Mouse (Mus musculus): ENCODE data around the gene Npnt. TPM values are rescaled to one million over a fixed set of nuclear protein-coding genes. Genes with fewer than 3 reads are reported as not detected.

Npnt gene
- polyA plus RNA-seq, 1 experiment: 110 TPM

DNA sequence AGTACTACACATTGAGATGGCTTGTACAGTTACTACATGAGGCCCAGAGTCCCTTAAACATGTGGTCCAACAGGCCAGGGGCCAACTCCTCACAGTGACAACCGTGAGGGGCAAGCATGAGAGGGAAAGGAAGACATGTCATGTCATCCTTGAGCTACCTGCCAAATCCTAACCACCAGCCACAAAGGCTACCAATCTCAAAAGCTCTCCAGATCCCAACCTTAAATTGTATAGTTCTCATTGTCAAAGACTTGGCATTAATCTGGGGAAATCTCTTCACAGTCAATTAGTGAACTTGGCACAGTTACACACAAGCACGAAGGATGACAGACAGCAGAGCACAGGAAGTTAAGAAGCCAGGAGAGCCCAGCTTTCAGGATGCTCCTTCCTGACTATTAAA is 15.4 kb downstream of the Npnt start:
- Histone ChIP-seq H3K36me3 (ENCODE audit: control insufficient read depth, insufficient read depth) (peaks cover 9% of the 10 kb centered on the region), H3K27me3 (ENCODE audit: control insufficient read depth, insufficient read depth, insufficient read length) (no peaks in the 10 kb centered on the region), H3K79me3 (ENCODE audit: low read depth) (no peaks in the 10 kb centered on the region), H3ac (ENCODE audit: control insufficient read depth, insufficient read length, low read depth) (no peak overlapping the region), H3K79me2 (ENCODE audit: control insufficient read depth, insufficient read depth) (no peaks in the 10 kb centered on the region), H3K4me3 (ENCODE audit: insufficient read depth, poor library complexity, severe bottlenecking) (no peak overlapping the region)
- TF ChIP-seq MAX (IDR thresholded peaks at IDR 0.05): no peak
- TF ChIP-seq MYOD1 (IDR thresholded peaks at IDR 0.05; ENCODE audit: control insufficient read depth, insufficient read length, low read depth): no peak
- TF ChIP-seq CTCF (IDR thresholded peaks at IDR 0.05; ENCODE audit: control insufficient read depth, insufficient read depth, insufficient read length): no peak
- TF ChIP-seq FOSL1 (IDR thresholded peaks at IDR 0.05; ENCODE audit: insufficient read depth, low read length, poor library complexity, severe bottlenecking): no peak
- TF ChIP-seq MYOG (IDR thresholded peaks at IDR 0.05; ENCODE audit: control insufficient read depth, extremely low read depth, insufficient read length): no peak

DNA sequence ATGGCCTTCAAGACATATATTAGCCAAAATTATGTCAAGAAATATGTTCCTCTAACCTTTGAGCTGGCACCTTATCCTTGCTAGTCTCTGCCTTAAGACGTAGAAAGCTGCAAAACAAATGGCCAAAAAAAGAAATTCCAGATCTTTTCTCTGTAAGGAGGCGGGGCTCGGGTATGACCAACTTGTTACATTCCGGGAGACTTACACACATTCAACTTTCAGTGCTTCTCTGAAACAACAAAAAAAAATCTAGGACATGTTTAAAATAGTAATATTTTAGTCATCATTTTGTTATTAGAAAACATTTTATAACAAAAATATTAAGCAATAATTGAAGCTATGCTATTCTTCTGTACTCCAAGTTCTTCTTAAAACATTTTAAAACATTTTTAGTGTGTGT is 18.6 kb downstream of the Npnt start:
- no peak overlapping the region for H3ac ChIP-seq (ENCODE audit: control insufficient read depth, insufficient read length, low read depth)
- no peak for TF ChIP-seq CTCF (IDR thresholded peaks at IDR 0.05; ENCODE audit: control insufficient read depth, insufficient read depth, insufficient read length)
- no peak for TF ChIP-seq FOSL1 (IDR thresholded peaks at IDR 0.05; ENCODE audit: insufficient read depth, low read length, poor library complexity, severe bottlenecking)
- TF ChIP-seq CEBPB (IDR thresholded peaks at IDR 0.05; ENCODE audit: low read depth): no peak
- TF ChIP-seq MAX (IDR thresholded peaks at IDR 0.05): no peak
- TF ChIP-seq USF1 (IDR thresholded peaks at IDR 0.05; ENCODE audit: low read depth): no peak
- TF ChIP-seq MYOD1 (IDR thresholded peaks at IDR 0.05; ENCODE audit: control insufficient read depth, insufficient read length, low read depth): no peak
- TF ChIP-seq MYOG (IDR thresholded peaks at IDR 0.05; ENCODE audit: control insufficient read depth, extremely low read depth, insufficient read length): no peak
- H3K79me2 ChIP-seq (ENCODE audit: control insufficient read depth, insufficient read depth): no peaks in the 10 kb centered on the region
- H3K27me3 ChIP-seq (ENCODE audit: control insufficient read depth, insufficient read depth, insufficient read length): no peaks in the 10 kb centered on the region
- peaks cover 13% of the 10 kb centered on the region for H3K36me3 ChIP-seq (ENCODE audit: control insufficient read depth, insufficient read depth)
- H3K79me3 ChIP-seq (ENCODE audit: low read depth): no peaks in the 10 kb centered on the region
- no peak overlapping the region for H3K4me3 ChIP-seq (ENCODE audit: insufficient read depth, poor library complexity, severe bottlenecking)

DNA sequence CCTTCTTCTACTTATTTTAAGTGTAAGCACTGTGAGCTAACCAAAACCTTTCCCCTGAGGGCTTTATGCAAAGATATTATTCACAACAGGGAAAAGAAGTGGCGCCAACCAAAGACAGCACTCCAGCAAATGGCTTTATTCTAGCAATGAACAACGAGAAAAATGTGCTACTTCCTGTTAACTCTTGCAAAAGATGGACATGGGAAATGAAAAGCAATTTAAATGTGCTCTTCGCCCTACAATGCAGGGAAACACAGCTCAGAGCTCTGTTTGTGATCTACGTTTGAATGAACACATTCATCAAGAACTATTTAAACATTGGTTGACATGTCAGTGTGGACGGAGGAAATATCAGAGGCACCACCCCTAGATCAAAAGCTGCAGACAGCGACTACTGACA is 20.2 kb downstream of the Npnt start:
- no peaks in the 10 kb centered on the region for H3K27me3 ChIP-seq (ENCODE audit: control insufficient read depth, insufficient read depth, insufficient read length)
- no peak overlapping the region for H3K4me3 ChIP-seq (ENCODE audit: insufficient read depth, poor library complexity, severe bottlenecking)
- peaks cover 13% of the 10 kb centered on the region for H3K36me3 ChIP-seq (ENCODE audit: control insufficient read depth, insufficient read depth)
- no peaks in the 10 kb centered on the region for H3K79me3 ChIP-seq (ENCODE audit: low read depth)
- no peak for TF ChIP-seq CEBPB (IDR thresholded peaks at IDR 0.05; ENCODE audit: low read depth)
- no peak for TF ChIP-seq MAX (IDR thresholded peaks at IDR 0.05)
- TF ChIP-seq MYOD1 (IDR thresholded peaks at IDR 0.05; ENCODE audit: control insufficient read depth, insufficient read length, low read depth): no peak
- TF ChIP-seq FOSL1 (IDR thresholded peaks at IDR 0.05; ENCODE audit: insufficient read depth, low read length, poor library complexity, severe bottlenecking): no peak
- no peak for TF ChIP-seq MYOG (IDR thresholded peaks at IDR 0.05; ENCODE audit: control insufficient read depth, extremely low read depth, insufficient read length)
- TF ChIP-seq CTCF (IDR thresholded peaks at IDR 0.05; ENCODE audit: control insufficient read depth, insufficient read depth, insufficient read length): no peak
- TF ChIP-seq USF1 (IDR thresholded peaks at IDR 0.05; ENCODE audit: low read depth): no peak
- no peak overlapping the region for H3ac ChIP-seq (ENCODE audit: control insufficient read depth, insufficient read length, low read depth)
- H3K79me2 ChIP-seq (ENCODE audit: control insufficient read depth, insufficient read depth): no peaks in the 10 kb centered on the region

DNA sequence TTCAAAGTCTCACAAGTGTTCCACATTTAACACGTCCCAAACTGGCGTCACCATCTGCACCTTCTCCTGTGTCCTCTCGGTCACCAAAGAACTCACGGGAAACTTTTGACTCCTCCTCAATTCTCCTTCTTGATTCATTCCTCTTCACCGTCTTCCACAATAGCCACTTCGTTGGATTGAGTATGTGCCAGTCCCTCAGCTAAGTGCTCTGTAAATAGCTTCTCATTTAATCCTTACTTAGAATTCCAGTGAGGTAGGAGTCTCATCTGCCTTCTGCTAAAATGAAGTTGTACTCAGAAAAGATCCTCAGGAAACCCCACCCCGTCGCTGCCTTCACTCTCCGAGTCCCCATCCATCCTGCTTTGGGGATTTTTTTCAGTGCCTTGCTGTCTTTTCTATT is 21.9 kb downstream of the Npnt start:
- TF ChIP-seq FOSL1 (IDR thresholded peaks at IDR 0.05; ENCODE audit: insufficient read depth, low read length, poor library complexity, severe bottlenecking): no peak
- no peak for TF ChIP-seq MYOD1 (IDR thresholded peaks at IDR 0.05; ENCODE audit: control insufficient read depth, insufficient read length, low read depth)
- no peak for TF ChIP-seq MAX (IDR thresholded peaks at IDR 0.05)
- H3K4me3 ChIP-seq (ENCODE audit: insufficient read depth, poor library complexity, severe bottlenecking): no peak overlapping the region

DNA sequence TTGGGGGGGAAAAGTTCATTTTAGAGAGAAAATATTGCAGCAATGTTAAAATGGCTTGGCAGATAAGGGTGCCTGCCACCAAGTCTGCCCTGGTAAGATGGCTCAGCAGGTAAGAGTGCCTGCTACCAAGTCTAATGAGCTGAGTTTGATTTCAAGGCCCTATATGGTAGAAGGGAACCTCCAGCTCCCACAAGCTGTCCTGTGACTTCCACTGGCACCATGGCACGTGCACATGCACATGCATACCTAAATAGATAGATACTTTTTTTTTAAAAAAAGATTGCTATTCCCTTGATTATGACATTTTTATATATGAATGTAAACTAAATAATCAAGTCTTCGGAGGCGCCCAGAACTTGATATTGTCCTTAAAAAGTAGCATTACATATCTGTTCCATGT is 30.3 kb downstream of the Npnt start:
- TF ChIP-seq CEBPB (IDR thresholded peaks at IDR 0.05; ENCODE audit: low read depth): no peak
- TF ChIP-seq FOSL1 (IDR thresholded peaks at IDR 0.05; ENCODE audit: insufficient read depth, low read length, poor library complexity, severe bottlenecking): no peak
- no peak for TF ChIP-seq CTCF (IDR thresholded peaks at IDR 0.05; ENCODE audit: control insufficient read depth, insufficient read depth, insufficient read length)
- TF ChIP-seq MYOG (IDR thresholded peaks at IDR 0.05; ENCODE audit: control insufficient read depth, extremely low read depth, insufficient read length): no peak
- no peak for TF ChIP-seq MYOD1 (IDR thresholded peaks at IDR 0.05; ENCODE audit: control insufficient read depth, insufficient read length, low read depth)
- no peak for TF ChIP-seq USF1 (IDR thresholded peaks at IDR 0.05; ENCODE audit: low read depth)
- no peak for TF ChIP-seq MAX (IDR thresholded peaks at IDR 0.05)
- Histone ChIP-seq H3K79me2 (ENCODE audit: control insufficient read depth, insufficient read depth) (no peaks in the 10 kb centered on the region), H3K4me3 (ENCODE audit: insufficient read depth, poor library complexity, severe bottlenecking) (no peak overlapping the region), H3K36me3 (ENCODE audit: control insufficient read depth, insufficient read depth) (no peaks in the 10 kb centered on the region), H3K79me3 (ENCODE audit: low read depth) (no peaks in the 10 kb centered on the region), H3ac (ENCODE audit: control insufficient read depth, insufficient read length, low read depth) (no peak overlapping the region), H3K27me3 (ENCODE audit: control insufficient read depth, insufficient read depth, insufficient read length) (no peaks in the 10 kb centered on the region)

More for the DNA sequence above, 21.9 kb downstream of the Npnt start:
- Histone ChIP-seq H3K79me2 (ENCODE audit: control insufficient read depth, insufficient read depth) (no peaks in the 10 kb centered on the region), H3K36me3 (ENCODE audit: control insufficient read depth, insufficient read depth) (peaks cover 13% of the 10 kb centered on the region), H3K27me3 (ENCODE audit: control insufficient read depth, insufficient read depth, insufficient read length) (no peaks in the 10 kb centered on the region), H3K79me3 (ENCODE audit: low read depth) (no peaks in the 10 kb centered on the region), H3ac (ENCODE audit: control insufficient read depth, insufficient read length, low read depth) (no peak overlapping the region)

DNA sequence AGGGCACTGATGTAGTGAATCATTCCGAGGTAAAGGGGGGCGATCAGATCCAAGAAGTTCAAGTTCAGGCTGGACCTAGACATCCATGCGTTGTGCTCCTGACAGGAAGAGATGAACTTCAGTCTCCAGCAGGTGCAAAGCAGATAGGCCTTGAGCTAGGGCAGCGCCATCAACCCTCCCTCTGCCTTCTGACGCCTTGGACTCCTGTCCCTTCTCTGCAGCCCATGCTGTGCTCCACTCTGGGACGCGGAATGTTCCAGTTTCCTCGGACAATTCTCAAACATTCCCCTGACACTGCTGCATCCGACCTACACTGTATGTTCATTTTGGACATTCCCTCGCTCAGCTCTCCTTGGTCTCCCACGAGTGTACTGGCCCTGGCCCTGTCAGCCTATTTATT is 30.9 kb downstream of the Npnt start:
- no peaks in the 10 kb centered on the region for H3K36me3 ChIP-seq (ENCODE audit: control insufficient read depth, insufficient read depth)
- H3K27me3 ChIP-seq (ENCODE audit: control insufficient read depth, insufficient read depth, insufficient read length): no peaks in the 10 kb centered on the region
- no peak overlapping the region for H3ac ChIP-seq (ENCODE audit: control insufficient read depth, insufficient read length, low read depth)
- no peak overlapping the region for H3K4me3 ChIP-seq (ENCODE audit: insufficient read depth, poor library complexity, severe bottlenecking)
- no peaks in the 10 kb centered on the region for H3K79me2 ChIP-seq (ENCODE audit: control insufficient read depth, insufficient read depth)
- TF ChIP-seq MYOG (IDR thresholded peaks at IDR 0.05; ENCODE audit: control insufficient read depth, extremely low read depth, insufficient read length): no peak
- no peak for TF ChIP-seq CTCF (IDR thresholded peaks at IDR 0.05; ENCODE audit: control insufficient read depth, insufficient read depth, insufficient read length)
- TF ChIP-seq MAX (IDR thresholded peaks at IDR 0.05): no peak
- no peak for TF ChIP-seq CEBPB (IDR thresholded peaks at IDR 0.05; ENCODE audit: low read depth)
- TF ChIP-seq MYOD1 (IDR thresholded peaks at IDR 0.05; ENCODE audit: control insufficient read depth, insufficient read length, low read depth): no peak
- no peak for TF ChIP-seq FOSL1 (IDR thresholded peaks at IDR 0.05; ENCODE audit: insufficient read depth, low read length, poor library complexity, severe bottlenecking)
- TF ChIP-seq USF1 (IDR thresholded peaks at IDR 0.05; ENCODE audit: low read depth): no peak
- no peaks in the 10 kb centered on the region for H3K79me3 ChIP-seq (ENCODE audit: low read depth)

All from C2C12 (cell line).